Mouse (Mus musculus) cerebellum, adult 11 months (tissue): ENCODE measurements around the gene Dnajb5.

ENCODE experiments used
- DNase-seq: peaks from one replicate; pipeline ENCODE4 v3.0.0; 2022

Gene Dnajb5

GRCm38 (mm10) chr4:42949676-42950051 lies at the start of gene Dnajb5:
Gene Dnajb5 (plus strand): TSS chr4:42949814.
- peak; percentile 98 for DNase-seq

- no peak for DNase-seq
These were observed 48.7 kb upstream of the Dnajb5 start for GRCm38 (mm10) chr4:42900878-42901277.

DNA sequence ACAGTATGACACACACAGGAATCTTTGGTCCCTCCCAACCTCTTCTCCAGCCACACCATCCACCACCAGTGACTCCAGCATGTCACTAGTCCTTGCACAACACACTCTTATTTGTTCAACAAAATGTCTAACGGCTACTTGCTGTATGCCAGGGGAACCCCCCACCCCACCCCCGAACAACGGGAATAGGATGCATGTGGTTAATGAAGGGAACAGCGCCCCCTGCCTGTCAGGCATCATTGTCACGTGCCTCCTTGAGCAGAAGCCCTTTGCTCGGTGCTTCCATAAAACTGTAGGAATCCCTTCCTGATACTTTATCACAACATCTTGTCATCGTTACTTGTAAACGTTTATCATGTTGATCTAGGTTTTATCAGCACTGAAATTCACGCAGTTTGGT lies 47.4 kb upstream of the Dnajb5 start:
- DNase-seq, result no peak

GRCm38 (mm10) chr4:42902730-42903129 lies 46.9 kb upstream of the Dnajb5 start:
- no peak for DNase-seq

DNA sequence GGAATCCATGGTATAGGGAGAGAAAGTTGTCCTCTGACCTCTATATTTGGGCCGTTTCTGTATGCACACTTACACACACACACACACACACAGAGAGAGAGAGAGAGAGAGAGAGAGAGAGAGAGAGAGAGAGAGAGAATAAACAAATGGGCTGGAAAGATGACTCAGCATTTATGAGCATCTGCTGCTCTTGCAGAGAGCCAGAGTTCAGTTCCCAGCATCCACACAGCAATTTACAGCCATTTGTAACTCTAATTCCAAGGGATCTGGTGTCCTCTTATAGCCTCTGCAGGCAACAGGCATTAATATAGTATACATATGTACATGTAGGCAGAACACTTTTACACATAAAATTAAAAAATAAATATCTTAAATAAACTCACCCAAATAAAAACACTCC lies 45.7 kb upstream of the Dnajb5 start:
- DNase-seq, result no peak

GRCm38 (mm10) chr4:42904523-42904922 lies 45.1 kb upstream of the Dnajb5 start:
- no peak for DNase-seq

- no peak for DNase-seq
These were observed 44.6 kb upstream of the Dnajb5 start for GRCm38 (mm10) chr4:42904966-42905365.

GRCm38 (mm10) chr4:42913391-42913790 lies 36.2 kb upstream of the Dnajb5 start:
- no peak for DNase-seq

DNA sequence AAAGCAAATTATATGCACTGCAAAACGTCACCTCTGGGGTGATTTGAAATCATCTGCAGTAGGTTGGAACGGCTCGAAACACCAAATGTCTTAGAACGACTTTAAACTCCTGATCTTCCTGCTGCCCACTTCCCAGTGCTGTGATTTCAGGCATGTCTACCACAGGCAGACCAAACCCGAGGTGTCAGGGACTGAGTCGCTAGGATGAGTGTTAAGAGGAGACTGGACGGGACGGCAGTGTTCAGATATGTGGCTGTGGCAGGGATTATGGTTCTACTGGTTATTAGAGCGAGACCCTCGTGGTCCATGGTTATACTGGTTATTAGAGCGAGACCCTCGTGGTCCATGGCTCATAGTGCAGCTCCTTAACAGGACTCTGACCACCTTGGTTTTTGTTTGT lies 34.3 kb upstream of the Dnajb5 start:
- no peak for DNase-seq

DNA sequence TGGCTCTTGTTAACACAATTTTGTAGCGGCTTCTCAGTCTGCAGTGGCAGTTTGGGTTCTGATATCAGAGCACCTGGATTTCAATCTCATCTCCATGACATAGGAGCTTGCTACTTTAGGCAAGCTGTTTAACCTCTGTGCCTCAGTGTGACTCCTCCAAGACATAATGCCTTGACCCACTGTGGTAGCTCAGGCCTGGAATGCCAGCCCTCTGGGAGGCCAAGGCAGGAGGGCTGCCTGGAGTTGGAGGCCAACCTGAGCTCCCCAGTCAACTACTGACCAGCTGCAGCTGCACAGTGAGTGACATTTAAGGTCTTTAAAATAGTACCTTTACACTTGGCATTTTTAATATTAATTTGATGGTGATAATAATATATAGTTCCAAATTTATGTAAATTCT lies 33.6 kb upstream of the Dnajb5 start:
- no peak for DNase-seq

DNA sequence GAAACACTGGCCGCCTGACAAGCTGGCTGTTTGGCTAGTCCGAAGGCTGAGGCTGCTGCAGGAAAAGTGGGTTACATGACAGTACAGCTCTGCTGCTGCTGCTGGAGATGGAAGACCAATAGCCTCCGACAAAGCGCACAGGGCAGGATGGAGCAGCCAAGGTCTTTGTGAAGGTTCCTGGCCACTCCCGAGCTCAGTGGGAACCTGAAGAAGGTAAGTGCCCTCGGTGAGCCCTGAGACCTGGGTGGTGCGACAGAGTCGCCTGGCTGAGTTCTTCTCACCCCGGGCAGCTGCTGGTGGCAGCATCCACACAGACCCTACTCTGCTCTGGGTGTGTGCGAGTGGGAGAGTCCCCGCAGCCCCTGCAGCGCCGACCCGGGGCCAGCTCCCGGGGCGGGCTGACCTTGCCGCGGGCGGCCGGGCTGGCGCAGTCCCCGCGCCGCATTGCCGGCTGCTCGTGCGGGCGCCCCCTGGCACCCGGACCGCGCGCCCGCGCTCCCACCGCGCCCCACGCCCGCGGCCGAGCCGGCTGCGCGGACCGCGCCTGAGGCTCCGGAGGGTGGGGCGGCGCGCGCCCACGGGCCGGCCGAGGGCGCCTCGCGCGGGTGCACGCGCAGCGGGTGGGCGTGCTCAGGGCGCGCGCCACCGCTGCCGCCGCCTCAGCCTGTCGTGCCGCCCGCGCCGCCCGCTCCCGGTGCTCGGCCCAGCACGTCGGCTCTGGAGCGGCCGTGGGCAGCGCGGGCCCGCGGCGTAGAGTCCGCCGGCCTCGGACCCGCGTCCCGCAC lies 32.8 kb upstream of the Dnajb5 start, which contains the start of gene Phf24:
TSS of gene Phf24 (plus strand) at position 44 of the 785 bp plus-strand sequence.
- peak; percentile 20 for DNase-seq

- DNase-seq, result no peak
These were observed 32.2 kb upstream of the Dnajb5 start for GRCm38 (mm10) chr4:42917402-42917774.

GRCm38 (mm10) chr4:42920726-42921125 lies 28.9 kb upstream of the Dnajb5 start:
- DNase-seq, result no peak

- no peak for DNase-seq
These were observed 28.1 kb upstream of the Dnajb5 start for GRCm38 (mm10) chr4:42921536-42921935.

- DNase-seq, result no peak
These were observed 27.6 kb upstream of the Dnajb5 start for GRCm38 (mm10) chr4:42922056-42922455.

DNA sequence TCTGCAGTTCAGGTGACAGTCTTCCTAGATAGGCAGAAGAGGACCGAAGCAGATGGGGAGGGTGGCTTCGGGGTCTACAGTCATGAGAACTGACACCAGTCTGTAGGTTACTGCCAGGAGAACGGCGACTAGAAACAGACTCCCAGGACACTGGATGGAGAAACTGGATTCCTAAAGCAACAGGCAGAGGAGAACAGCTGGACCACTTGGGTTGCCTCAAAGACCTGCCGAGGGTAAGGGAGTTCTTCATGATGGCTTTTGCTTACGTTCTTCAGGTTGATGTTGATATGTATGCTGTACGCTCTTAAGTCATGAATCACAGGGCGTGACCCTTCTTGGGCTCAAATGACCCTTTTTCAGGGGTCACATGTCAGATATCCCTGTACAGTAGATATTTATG lies 27.2 kb upstream of the Dnajb5 start:
- DNase-seq, result no peak

- DNase-seq, result no peak
These were observed 25.4 kb upstream of the Dnajb5 start for GRCm38 (mm10) chr4:42924095-42924710.

- DNase-seq, result no peak
These were observed 21.4 kb upstream of the Dnajb5 start for GRCm38 (mm10) chr4:42928209-42928608.

DNA sequence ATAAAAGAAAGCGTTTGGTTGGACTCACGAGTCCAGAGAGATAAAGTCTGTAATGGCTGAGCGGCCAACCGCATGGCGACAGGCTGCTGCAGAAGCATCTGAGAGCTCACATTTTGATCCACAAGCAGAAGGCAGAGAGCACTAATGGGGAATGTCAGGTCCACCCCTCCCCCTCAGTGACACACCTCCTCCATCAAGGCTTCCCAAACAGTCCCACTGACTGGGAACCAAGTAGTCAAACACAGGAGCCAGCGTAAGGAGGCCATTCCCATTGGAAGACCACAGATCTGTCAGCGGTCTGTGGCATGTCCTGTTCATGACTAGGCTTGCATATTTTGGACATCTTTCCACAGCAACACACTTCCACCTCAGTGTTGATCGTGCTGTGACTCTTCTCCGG lies 20.7 kb upstream of the Dnajb5 start:
- DNase-seq, result no peak

GRCm38 (mm10) chr4:42932229-42932969 lies 17.2 kb upstream of the Dnajb5 start:
- DNase-seq, result no peak

DNA sequence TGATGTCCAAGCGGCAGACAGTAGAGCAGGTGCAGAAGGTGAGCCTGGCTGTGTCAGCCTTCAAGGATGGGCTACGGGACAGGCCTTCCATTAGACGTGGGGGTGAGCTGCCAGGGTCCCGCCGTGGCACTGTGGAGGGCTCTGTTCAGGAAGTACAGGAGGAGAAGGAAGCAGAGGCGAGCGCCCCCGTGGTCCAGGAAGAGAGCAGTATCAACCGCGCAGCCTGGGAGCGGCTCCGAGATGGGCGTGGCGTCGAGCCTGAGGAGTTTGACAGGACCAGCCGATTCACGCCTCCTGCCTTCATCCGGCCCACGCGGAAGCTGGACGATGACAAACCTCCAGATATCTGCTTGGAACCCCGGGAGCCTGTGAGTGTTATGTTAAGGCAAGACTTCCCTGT lies 16.0 kb upstream of the Dnajb5 start:
- DNase-seq, result no peak

DNA sequence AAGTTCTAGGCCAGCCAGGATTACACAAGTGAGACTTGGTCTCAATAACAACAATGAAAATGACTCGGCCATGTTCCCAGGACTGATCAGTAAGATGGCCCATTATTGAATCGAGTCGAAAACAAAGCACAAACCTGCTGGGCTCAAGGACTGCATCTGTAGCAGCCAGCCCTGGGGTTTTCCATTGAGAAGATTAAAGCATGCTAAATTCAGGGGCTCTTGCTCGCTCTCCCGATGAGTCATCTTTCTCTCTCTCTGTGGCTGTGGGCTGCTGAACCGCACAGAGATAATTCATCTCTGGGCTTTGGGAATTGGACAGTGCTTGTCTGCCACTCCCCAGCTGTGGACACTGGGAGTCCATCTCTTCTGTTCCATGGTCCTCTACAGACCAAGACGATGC lies 8.2 kb upstream of the Dnajb5 start:
- no peak for DNase-seq

- no peak for DNase-seq
These were observed 6.3 kb upstream of the Dnajb5 start for GRCm38 (mm10) chr4:42943341-42943740.

DNA sequence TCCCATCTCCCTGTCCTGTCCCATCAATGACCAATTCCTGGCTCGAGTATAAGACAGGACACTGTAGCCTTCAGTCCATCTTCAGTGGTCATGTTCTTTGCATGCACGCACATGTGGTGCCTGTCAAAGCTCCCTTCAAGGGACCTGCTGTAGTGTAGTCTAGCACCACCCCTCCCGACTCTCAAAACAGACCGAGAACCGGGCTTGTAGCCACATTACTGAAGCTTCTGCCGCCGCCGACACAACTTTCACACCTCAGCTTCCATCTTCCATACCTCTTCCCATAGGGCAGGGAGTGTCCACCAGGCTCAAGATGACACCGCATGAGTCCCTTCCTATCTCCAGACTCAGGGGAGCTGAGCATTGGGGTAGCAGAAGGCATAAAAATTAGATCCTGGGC lies 5.4 kb upstream of the Dnajb5 start:
- no peak for DNase-seq
